Mouse (Mus musculus): ENCODE data around the gene Uvrag. TPM values are rescaled to one million over a fixed set of nuclear protein-coding genes. Genes with fewer than 3 reads are reported as not detected.
"Not testable (repeated sequence)": the region's sequence is repeated elsewhere in the genome, so short reads cannot be mapped to it uniquely, and the experiment has no call there.

The Uvrag gene
- polyA plus RNA-seq, 1 experiment from 2014 or later = 25.1 TPM

- Histone ChIP-seq H3K4me1 (ENCODE audit: insufficient read depth) (no peaks in the 10 kb centered on the region), H3K9ac (no peak overlapping the region), H3K4me3 (ENCODE audit: low read depth, low read length) (no peak overlapping the region), H3K9me3 (ENCODE audit: low read depth, low read length) (no peaks in the 10 kb centered on the region), H3K27ac (ENCODE audit: low read depth) (no peak overlapping the region), H3K27me3 (ENCODE audit: insufficient read depth, low read length) (no peaks in the 10 kb centered on the region), H3K4me2 (peak overlapping the region; percentile 21; the same call in 1 of the 2 replicates), H3K36me3 (ENCODE audit: insufficient read depth) (no peaks in the 10 kb centered on the region)
- DNase-seq = peak; percentile 62
- ATAC-seq (ENCODE audit: insufficient read depth) = 0 out of 2 replicates have a peak, but pooled peaks have one; percentile 21
- no peak for TF ChIP-seq CTCF (IDR thresholded peaks at IDR 0.05; ENCODE audit: low read depth)
- 21% methylated on average over 16 of the region's 16 CpGs for WGBS
Measured at GRCm38 (mm10) chr7:98968082-98968674, 172.8 kb downstream of the Uvrag start.

DNA sequence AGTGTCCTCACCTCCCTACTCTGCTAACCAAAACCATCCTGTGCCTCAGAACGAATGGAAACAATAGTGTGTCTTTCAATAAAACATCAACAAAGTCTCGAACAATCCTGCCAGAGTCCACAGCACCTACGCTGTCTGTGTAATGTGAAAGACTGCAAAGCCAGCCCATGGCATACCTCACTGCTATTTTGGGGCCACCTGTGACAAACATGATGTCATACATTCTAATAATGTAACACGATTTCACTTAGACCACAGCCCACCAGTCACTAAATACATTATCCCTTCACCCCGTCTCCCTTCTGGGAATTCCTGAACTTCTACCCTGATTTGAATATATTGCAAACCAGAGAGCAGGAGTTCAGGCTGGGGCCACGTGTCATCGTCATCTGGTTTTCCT lies 173.3 kb downstream of the Uvrag start:
- Histone ChIP-seq H3K9me3 (ENCODE audit: low read depth, low read length) (no peaks in the 10 kb centered on the region), H3K27ac (ENCODE audit: low read depth) (no peak overlapping the region), H3K27me3 (ENCODE audit: insufficient read depth, low read length) (no peaks in the 10 kb centered on the region), H3K4me2 (0 out of 2 replicates have a peak overlapping the region, but pooled peaks have one; percentile 21), H3K4me1 (ENCODE audit: insufficient read depth) (no peaks in the 10 kb centered on the region), H3K9ac (no peak overlapping the region), H3K4me3 (ENCODE audit: low read depth, low read length) (no peak overlapping the region), H3K36me3 (ENCODE audit: insufficient read depth) (no peaks in the 10 kb centered on the region)
- 42% methylated on average over 7 of the region's 7 CpGs for WGBS
- peak; percentile 27; the same call in 1 of the 2 replicates for ATAC-seq (ENCODE audit: insufficient read depth)
- no peak for TF ChIP-seq CTCF (IDR thresholded peaks at IDR 0.05; ENCODE audit: low read depth)
- no peak for DNase-seq

GRCm38 (mm10) chr7:98963581-98963980 lies 177.4 kb downstream of the Uvrag start:
- 85% methylated on average over 13 of the region's 13 CpGs for WGBS
- ATAC-seq (ENCODE audit: insufficient read depth) = not testable (repeated sequence)

GRCm38 (mm10) chr7:98962547-98963311 lies 178.2 kb downstream of the Uvrag start:
- peak; percentile 89 for TF ChIP-seq CTCF (IDR thresholded peaks at IDR 0.05; ENCODE audit: low read depth)
- Histone ChIP-seq H3K27ac (ENCODE audit: low read depth) (no peak overlapping the region), H3K4me2 (no peak overlapping the region), H3K9me3 (ENCODE audit: low read depth, low read length) (no peaks in the 10 kb centered on the region), H3K4me3 (ENCODE audit: low read depth, low read length) (no peak overlapping the region), H3K4me1 (ENCODE audit: insufficient read depth) (peaks cover 9% of the 10 kb centered on the region; the same call in 1 of the 2 replicates), H3K36me3 (ENCODE audit: insufficient read depth) (no peaks in the 10 kb centered on the region), H3K27me3 (ENCODE audit: insufficient read depth, low read length) (no peaks in the 10 kb centered on the region), H3K9ac (no peak overlapping the region)
- ATAC-seq (ENCODE audit: insufficient read depth) (peak; percentile 84), DNase-seq (peak; percentile 92)
- 27% methylated on average over 13 of the region's 13 CpGs for WGBS

More at GRCm38 (mm10) chr7:98963581-98963980, 177.4 kb downstream of the Uvrag start:
- H3K9ac ChIP-seq; H3K9me3 ChIP-seq (ENCODE audit: low read depth, low read length); H3K36me3 ChIP-seq (ENCODE audit: insufficient read depth); H3K27me3 ChIP-seq (ENCODE audit: insufficient read depth, low read length); H3K4me3 ChIP-seq (ENCODE audit: low read depth, low read length); H3K4me2 ChIP-seq; DNase-seq; H3K4me1 ChIP-seq (ENCODE audit: insufficient read depth); H3K27ac ChIP-seq (ENCODE audit: low read depth): not testable (repeated sequence)

DNA sequence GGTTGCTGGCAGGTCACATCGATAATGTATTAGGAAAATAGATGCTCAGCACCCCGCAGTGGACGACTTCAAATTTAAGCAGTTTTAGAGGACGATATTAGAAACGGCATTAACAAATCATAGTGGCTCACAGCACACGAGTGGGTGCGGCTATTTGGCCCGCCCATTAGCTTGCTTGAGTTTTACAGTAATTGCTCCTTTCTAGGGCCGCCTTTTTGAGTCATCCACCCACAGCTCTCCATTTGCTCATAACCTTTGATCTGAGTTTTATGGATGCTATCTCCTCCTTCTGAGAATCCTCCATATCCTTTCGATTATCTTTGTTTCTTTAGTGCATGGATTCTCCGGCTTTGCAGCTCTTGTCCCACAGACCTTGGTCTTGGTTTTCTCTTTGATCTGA lies 178.9 kb downstream of the Uvrag start:
- peaks cover 9% of the 10 kb centered on the region; the same call in 1 of the 2 replicates for H3K4me1 ChIP-seq (ENCODE audit: insufficient read depth)
- H3K27me3 ChIP-seq (ENCODE audit: insufficient read depth, low read length) = no peaks in the 10 kb centered on the region
- H3K4me3 ChIP-seq (ENCODE audit: low read depth, low read length) = no peak overlapping the region
- no peak overlapping the region for H3K27ac ChIP-seq (ENCODE audit: low read depth)
- H3K36me3 ChIP-seq (ENCODE audit: insufficient read depth) = no peaks in the 10 kb centered on the region
- WGBS = 63% methylated on average over 11 of the region's 11 CpGs
- ATAC-seq (ENCODE audit: insufficient read depth) = no peak
- no peaks in the 10 kb centered on the region for H3K9me3 ChIP-seq (ENCODE audit: low read depth, low read length)
- TF ChIP-seq CTCF (IDR thresholded peaks at IDR 0.05; ENCODE audit: low read depth) = no peak
- H3K9ac ChIP-seq = no peak overlapping the region
- no peak for DNase-seq
- H3K4me2 ChIP-seq = no peak overlapping the region

- Histone ChIP-seq H3K27me3 (ENCODE audit: insufficient read depth, low read length) (no peaks in the 10 kb centered on the region), H3K4me3 (ENCODE audit: low read depth, low read length) (no peak overlapping the region), H3K27ac (ENCODE audit: low read depth) (no peak overlapping the region), H3K9ac (no peak overlapping the region), H3K4me1 (ENCODE audit: insufficient read depth) (peaks cover 11% of the 10 kb centered on the region; the same call in 1 of the 2 replicates), H3K4me2 (no peak overlapping the region), H3K9me3 (ENCODE audit: low read depth, low read length) (no peaks in the 10 kb centered on the region), H3K36me3 (ENCODE audit: insufficient read depth) (no peaks in the 10 kb centered on the region)
- WGBS = 85% methylated on average over 8 of the region's 8 CpGs
- DNase-seq (no peak), ATAC-seq (ENCODE audit: insufficient read depth) (no peak)
- TF ChIP-seq CTCF (IDR thresholded peaks at IDR 0.05; ENCODE audit: low read depth) = no peak
Measured at GRCm38 (mm10) chr7:98960274-98960673, 180.7 kb downstream of the Uvrag start.

- no peak for ATAC-seq (ENCODE audit: insufficient read depth)
- Histone ChIP-seq H3K4me3 (ENCODE audit: low read depth, low read length) (no peak overlapping the region), H3K27ac (ENCODE audit: low read depth) (no peak overlapping the region), H3K27me3 (ENCODE audit: insufficient read depth, low read length) (no peaks in the 10 kb centered on the region), H3K9me3 (ENCODE audit: low read depth, low read length) (no peaks in the 10 kb centered on the region), H3K4me1 (ENCODE audit: insufficient read depth) (peaks cover 11% of the 10 kb centered on the region; the same call in 1 of the 2 replicates), H3K36me3 (ENCODE audit: insufficient read depth) (no peaks in the 10 kb centered on the region), H3K9ac (no peak overlapping the region), H3K4me2 (no peak overlapping the region)
- WGBS = 84% methylated on average over 5 of the region's 5 CpGs
- TF ChIP-seq CTCF (IDR thresholded peaks at IDR 0.05; ENCODE audit: low read depth) = no peak
- no peak for DNase-seq
Measured at GRCm38 (mm10) chr7:98959246-98959645, 181.7 kb downstream of the Uvrag start.
